Mouse (Mus musculus): ENCODE data around the gene Usp5.

DNA sequence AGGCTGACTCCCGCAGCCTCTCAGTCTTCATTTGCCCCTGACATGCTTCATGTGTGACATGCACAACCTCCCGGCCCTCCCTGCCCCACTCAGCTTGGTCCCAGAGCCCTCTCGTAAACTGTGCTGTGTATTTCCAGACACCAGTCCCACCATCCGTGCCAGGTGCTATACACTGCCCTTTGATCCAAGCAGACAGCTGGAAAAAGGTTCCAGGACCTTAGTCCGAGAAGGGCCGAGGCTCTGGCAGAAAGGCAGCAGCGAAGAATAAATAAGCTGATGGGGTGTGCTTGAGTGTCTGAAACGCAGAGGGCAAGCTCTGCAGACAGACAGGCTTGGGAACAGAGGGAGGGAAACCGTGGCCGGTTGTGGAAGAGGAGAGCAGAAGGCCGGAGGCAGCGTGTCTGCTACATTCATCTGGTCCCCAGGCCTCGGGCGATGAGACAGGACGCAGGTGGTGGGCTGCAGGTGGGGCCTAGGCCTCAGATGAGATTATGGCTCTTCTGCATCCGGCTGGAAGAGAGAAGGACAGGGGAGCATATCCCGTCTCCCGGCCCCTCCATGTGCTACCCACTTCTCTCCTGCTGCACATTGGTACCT lies 36.6 kb upstream of the Usp5 start:
- TF ChIP-seq CTCF (IDR thresholded peaks at IDR 0.05; ENCODE audit: control insufficient read depth, insufficient read depth, insufficient read length) (no peak), FOSL1 (IDR thresholded peaks at IDR 0.05; ENCODE audit: insufficient read depth, low read length, poor library complexity, severe bottlenecking) (no peak), CEBPB (IDR thresholded peaks at IDR 0.05; ENCODE audit: low read depth) (no peak), MAX (IDR thresholded peaks at IDR 0.05) (no peak)

Data from C2C12 (cell line).